28 mouse cellular contexts compared by ENCODE assay signal in the genomic region with DNA sequence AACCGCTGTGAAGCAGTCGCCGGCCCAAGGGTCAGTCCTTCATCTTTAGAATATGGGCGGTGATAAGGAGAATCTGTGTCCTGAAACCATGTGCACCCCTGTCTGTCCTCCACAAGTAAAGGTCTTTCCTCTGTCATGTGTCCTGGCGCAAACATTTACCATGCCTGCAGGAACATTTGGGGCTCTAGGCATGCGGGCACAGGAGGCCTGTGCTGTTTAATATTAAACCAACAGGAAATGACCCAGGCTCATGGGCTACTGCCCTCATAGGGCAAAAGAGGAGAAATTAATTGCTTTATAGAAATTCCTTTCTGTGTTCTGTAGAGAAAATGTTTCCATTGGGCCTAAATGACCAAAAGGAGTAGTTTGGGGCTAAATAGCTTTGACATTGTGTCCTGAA. TPM values are rescaled to one million over a fixed set of nuclear protein-coding genes. Genes with fewer than 3 reads are reported as not detected.
DNase-seq lines count a peak whose midpoint lies in the region; ATAC-seq and TF ChIP-seq lines count a peak whose summit lies in the region.
"Had no signal": no experiment of that assay in that cellular context is flagged by ENCODE, and none has a peak within 500 bp of the region (broad histone marks: within the 10 kb centered on the region; RNA-seq: fewer than 3 reads in every experiment).

No protein-coding gene starts in this region.

- TF ChIP-seq POLR2A in liver, adult 2 months (IDR thresholded peaks at IDR 0.05; ENCODE audit: extremely low read depth, insufficient read depth, low read length), result no peak

- TF ChIP-seq CTCF in liver, adult 2 months (IDR thresholded peaks at IDR 0.05; ENCODE audit: low read depth, low read length), result no peak
- TF ChIP-seq CTCF in Patski (IDR thresholded peaks at IDR 0.05), result no peak

- 81% methylated on average over 6 of the region's 6 CpGs for whole genome bisulfite sequencing in liver, adult 2 months
- WGBS in liver, embryonic 12.5 days (ENCODE audit: insufficient replicate concordance), result 77% methylated on average over 6 of the region's 6 CpGs
- 61% methylated on average over 6 of the region's 6 CpGs for WGBS in kidney, embryonic 14.5 days
- WGBS in midbrain, embryonic 15.5 days, result 95% methylated on average over 6 of the region's 6 CpGs

- in situ Hi-C loops in Patski (cut with MboI; ENCODE audit: low pct_unique_long_range_greater_than_20kb), result no loop called here

- no peaks in the 10 kb centered on the region for H3K4me1 ChIP-seq in liver, adult 2 months (ENCODE audit: control insufficient read depth, insufficient read depth, low read length)
- H3K4me1 ChIP-seq in liver, embryonic 12.5 days, result peaks cover 4% of the 10 kb centered on the region; the same call in 1 of the 2 replicates
- 0 out of 2 replicates have a peak, but pooled peaks cover 9% of the 10 kb centered on the region for H3K4me1 ChIP-seq in kidney, embryonic 14.5 days (ENCODE audit: control insufficient read depth, insufficient read depth, low read length)
- H3K4me1 ChIP-seq in midbrain, embryonic 15.5 days, result no peaks in the 10 kb centered on the region
- H3K4me1 ChIP-seq: forebrain, embryonic 15.5 days; neural tube, embryonic 12.5 days had no signal

- H3K9me3 ChIP-seq in liver, embryonic 12.5 days (replicated peaks), result no peaks in the 10 kb centered on the region
- H3K9me3 ChIP-seq in kidney, embryonic 14.5 days (ENCODE audit: control insufficient read depth, low read length), result no peaks in the 10 kb centered on the region
- no peaks in the 10 kb centered on the region for H3K9me3 ChIP-seq in midbrain, embryonic 15.5 days
- H3K9me3 ChIP-seq: embryonic facial prominence, embryonic 15.5 days; forebrain, embryonic 15.5 days; heart, embryonic 12.5 days; hindbrain, embryonic 10.5 days; liver, embryonic 13.5 days; megakaryocyte, embryonic 14.5 days; neural tube, embryonic 12.5 days had no signal

- POLR2A ChIA-PET in Patski (lab: Charles Lee), result interaction anchor here (0.6 kb wide), 1 partner anchor 32 kb away, joined by 3 read pairs; no protein-coding TSS in a partner anchor

- peak; percentile 26 for DNase-seq in liver, adult 2 months (ENCODE audit: extremely low read depth, low read depth, low spot score)
- no peak for DNase-seq in Patski (ENCODE audit: low read depth, low spot score)
- peak; percentile 64 to 89 for DNase-seq in kidney, postnatal 25 days
- no peak for DNase-seq in frontal cortex, postnatal 14 days (ENCODE audit: low spot score in 2 of 2)
- no peak for DNase-seq in layer of hippocampus, adult 9-11 months
- DNase-seq: adrenal gland, adult 2 months; cerebellum, adult 11 months; cerebellum, adult 9-11 months; gastrocnemius, postnatal 14 days; heart, adult 18-20 months; heart, postnatal 10 days; left cerebral cortex, postnatal 4 days; liver, embryonic 13.5 days; lung, embryonic 14.5 days; midbrain, embryonic 14.5 days; right cerebral cortex, postnatal 14 days; spleen, adult 18-20 months; thymus, adult 2 months; thymus, postnatal 4 days had no signal

- ATAC-seq in liver, embryonic 12.5 days, result no peak
- ATAC-seq in Patski, result peak; percentile 77
- ATAC-seq in kidney, embryonic 14.5 days (ENCODE audit: low FRiP score, low TSS enrichment), result no peak
- no peak for ATAC-seq in midbrain, embryonic 15.5 days (replicated peaks)
- ATAC-seq: forebrain, embryonic 15.5 days had no signal

- CTCF ChIA-PET in Patski (lab: Charles Lee), result no interaction called here

- no peak overlapping the region; the same call in 1 of the 2 replicates for H3K27ac ChIP-seq in liver, adult 2 months (replicated peaks; ENCODE audit: insufficient read depth, low read depth, low read length)
- H3K27ac ChIP-seq in liver, embryonic 12.5 days, result no peak overlapping the region
- H3K27ac ChIP-seq in kidney, embryonic 14.5 days (ENCODE audit: low read depth, low read length), result peak overlapping the region; percentile 77
- H3K27ac ChIP-seq in midbrain, embryonic 15.5 days, result no peak overlapping the region
- H3K27ac ChIP-seq: embryonic facial prominence, embryonic 15.5 days; forebrain, embryonic 15.5 days; hindbrain, embryonic 10.5 days; neural tube, embryonic 12.5 days had no signal

- no peak overlapping the region for H3K4me2 ChIP-seq in liver, embryonic 12.5 days
- H3K4me2 ChIP-seq in kidney, embryonic 14.5 days (replicated peaks; ENCODE audit: low read depth, low read length), result no peak overlapping the region
- no peak overlapping the region for H3K4me2 ChIP-seq in midbrain, embryonic 15.5 days
- H3K4me2 ChIP-seq: embryonic facial prominence, embryonic 15.5 days; forebrain, embryonic 15.5 days; heart, embryonic 12.5 days; liver, embryonic 13.5 days; lung, embryonic 14.5 days; neural tube, embryonic 12.5 days had no signal

- H3K27me3 ChIP-seq in liver, adult 2 months (ENCODE audit: control insufficient read depth, insufficient read depth, low read length), result no peaks in the 10 kb centered on the region
- H3K27me3 ChIP-seq in liver, embryonic 12.5 days (replicated peaks), result no peaks in the 10 kb centered on the region
- no peaks in the 10 kb centered on the region for H3K27me3 ChIP-seq in Patski
- no peaks in the 10 kb centered on the region for H3K27me3 ChIP-seq in kidney, embryonic 14.5 days (ENCODE audit: control insufficient read depth, insufficient read depth, low read length)
- no peaks in the 10 kb centered on the region for H3K27me3 ChIP-seq in midbrain, embryonic 15.5 days (replicated peaks)
- H3K27me3 ChIP-seq: embryonic facial prominence, embryonic 15.5 days; forebrain, embryonic 15.5 days; heart, embryonic 12.5 days; liver, embryonic 13.5 days; megakaryocyte, embryonic 14.5 days; neural tube, embryonic 12.5 days had no signal

- H3K36me3 ChIP-seq in liver, adult 2 months (ENCODE audit: control insufficient read depth, insufficient read depth, low read length), result no peaks in the 10 kb centered on the region
- H3K36me3 ChIP-seq in liver, embryonic 12.5 days, result no peaks in the 10 kb centered on the region
- H3K36me3 ChIP-seq in kidney, embryonic 14.5 days (ENCODE audit: control insufficient read depth, insufficient read depth, low read length), result no peaks in the 10 kb centered on the region
- no peaks in the 10 kb centered on the region for H3K36me3 ChIP-seq in midbrain, embryonic 15.5 days (replicated peaks)
- H3K36me3 ChIP-seq: embryonic facial prominence, embryonic 15.5 days; forebrain, embryonic 15.5 days; heart, embryonic 12.5 days; hindbrain, embryonic 10.5 days; liver, embryonic 13.5 days; neural tube, embryonic 12.5 days had no signal

- H3K4me3 ChIP-seq in liver, adult 2 months (ENCODE audit: insufficient read depth, low read depth, low read length), result no peak overlapping the region
- H3K4me3 ChIP-seq in liver, embryonic 12.5 days, result no peak overlapping the region
- H3K4me3 ChIP-seq in kidney, embryonic 14.5 days (ENCODE audit: low read length), result no peak overlapping the region
- H3K4me3 ChIP-seq in midbrain, embryonic 15.5 days, result no peak overlapping the region
- H3K4me3 ChIP-seq: embryonic facial prominence, embryonic 15.5 days; forebrain, embryonic 15.5 days; heart, embryonic 12.5 days; hindbrain, embryonic 10.5 days; liver, embryonic 13.5 days; neural tube, embryonic 12.5 days had no signal

- H3K9ac ChIP-seq in liver, adult 2 months (ENCODE audit: low read depth, low read length), result no peak overlapping the region
- H3K9ac ChIP-seq in liver, embryonic 12.5 days, result no peak overlapping the region
- no peak overlapping the region for H3K9ac ChIP-seq in kidney, embryonic 14.5 days (ENCODE audit: low read depth, low read length)
- no peak overlapping the region for H3K9ac ChIP-seq in midbrain, embryonic 15.5 days
- H3K9ac ChIP-seq: embryonic facial prominence, embryonic 15.5 days; forebrain, embryonic 15.5 days; heart, embryonic 12.5 days; liver, embryonic 13.5 days; lung, embryonic 14.5 days; neural tube, embryonic 12.5 days had no signal

- H3K79me2 ChIP-seq in liver, adult 2 months (ENCODE audit: control insufficient read depth, insufficient read depth, low read length), result no peaks in the 10 kb centered on the region; the same call in 1 of the 2 replicates

RNA-seq across cellular contexts. Expression of a gene that starts 36.5 kb away (rescaled TPM):
- total RNA-seq in liver, adult 2 months (2014; rRNA removed), result 8.9 and 10.9 TPM in 2 replicates
- polyA plus RNA-seq in liver, adult 2 months (2012; rRNA removed), result 9.7 and 10.8 TPM in 2 replicates
- 10.6 and 11.0 TPM in 2 replicates for polyA plus RNA-seq in liver, embryonic 12.5 days (2016; fragmentation: Nextera tagmentation; extraction: Ambion mirVana)
- 11.3 TPM for polyA plus RNA-seq in Patski (2021)
- polyA plus RNA-seq in kidney, embryonic 14.5 days (2014; fragmentation: Nextera tagmentation; extraction: Ambion mirVana), result 4.4 and 4.9 TPM in 2 replicates
- 0.59 and 0.70 TPM in 2 replicates for polyA plus RNA-seq in midbrain, embryonic 15.5 days (2015; fragmentation: Nextera tagmentation; extraction: Ambion mirVana)

Comparison
In these comparisons a context has a peak if more than half of its experiments do, and no peak if none do; other contexts are left out.
1. DNase-seq: peak in liver, adult 2 months (single experiment) and kidney, postnatal 25 days (2 of 2); none in Patski (single experiment), frontal cortex, postnatal 14 days (0 of 2) and layer of hippocampus, adult 9-11 months (single experiment).